Mouse (Mus musculus) MEL (cell line): ENCODE data around the gene Rpl14.
"Not testable (repeated sequence)": the region's sequence is repeated elsewhere in the genome, so short reads cannot be mapped to it uniquely, and the experiment has no call there.

Source experiments
- BHLHE40 ChIP-seq: IDR thresholded peaks from 2 replicates; pipeline ENCODE4 v1.6.1; 2012; ENCODE audit warnings: low read depth, mild to moderate bottlenecking, inconsistent platforms, low read length, improper control_type of control experiment, borderline replicate concordance
- GATA1 ChIP-seq: IDR thresholded peaks from 2 replicates; pipeline ENCODE4 v1.6.1; 2011; ENCODE audit warnings: low read depth, low read length, improper control_type of control experiment
- MEF2A ChIP-seq: IDR thresholded peaks from 2 replicates; pipeline ENCODE4 v1.6.1; 2014; ENCODE audit warnings: low read depth, mild to moderate bottlenecking, inconsistent platforms, low read length, improper control_type of control experiment; ENCODE audit not compliant: poor library complexity, insufficient replicate concordance, severe bottlenecking; ENCODE audit errors: extremely low read depth

DNA sequence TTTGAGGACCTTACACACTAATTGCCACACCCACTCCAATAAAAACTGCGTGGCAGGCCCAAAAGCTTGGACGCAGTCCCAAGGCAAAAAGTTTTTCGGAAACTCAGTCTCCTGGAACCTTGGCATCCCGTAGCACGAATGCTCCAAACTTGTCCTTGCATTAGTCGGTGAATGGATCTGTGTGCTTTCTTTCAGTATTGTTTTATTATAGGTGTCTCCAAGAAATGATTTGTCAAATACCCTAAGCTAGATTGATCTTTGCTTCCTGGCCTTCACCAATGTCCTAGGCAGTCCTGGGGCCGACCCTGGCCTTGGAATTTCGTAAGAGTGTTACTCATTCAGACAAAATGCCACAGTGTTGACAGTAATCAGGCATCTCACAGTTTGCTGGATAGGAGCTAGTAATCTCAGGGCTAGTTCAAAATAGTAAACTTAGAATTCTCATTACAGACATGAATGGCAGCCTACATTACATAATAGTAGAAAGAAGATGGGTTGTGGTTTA, 37.7 kb upstream of the Rpl14 start:
- TF ChIP-seq GATA1, BHLHE40, MEF2A: not testable (repeated sequence)
